Comparison of ENCODE assay signal across 11 mouse cellular contexts in the genomic region with DNA sequence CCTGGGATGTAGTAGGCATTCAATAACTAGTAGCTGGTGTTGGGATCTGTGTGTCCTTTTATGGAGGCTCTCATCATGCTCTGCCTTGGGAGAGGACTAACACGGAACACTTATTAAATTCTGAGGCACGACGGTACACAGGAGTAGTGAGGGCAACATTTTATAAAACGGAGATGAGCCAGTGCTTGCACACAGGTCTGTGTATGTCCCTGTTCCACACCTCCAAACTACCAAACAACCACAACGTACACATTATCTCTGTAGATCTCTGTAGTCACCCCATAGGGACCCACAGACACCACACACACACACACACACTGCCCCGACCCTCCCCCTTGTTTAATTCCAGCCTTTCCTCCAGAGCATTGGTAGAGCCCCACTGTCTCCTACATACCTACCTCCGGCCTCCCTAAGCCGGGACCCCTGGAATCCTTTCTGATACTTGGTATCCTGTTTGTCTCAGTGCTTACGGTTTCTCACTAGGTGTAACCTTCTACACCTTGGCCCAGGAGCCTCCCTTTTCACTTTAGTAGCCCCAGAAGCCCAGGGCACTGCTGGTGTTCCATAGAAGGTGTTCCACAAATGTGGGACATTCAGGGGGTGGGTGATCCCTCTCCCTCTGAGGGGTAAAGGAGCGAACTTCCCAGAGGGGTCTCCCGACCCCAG. TPM values are rescaled to one million over a fixed set of nuclear protein-coding genes. Genes with fewer than 3 reads are reported as not detected.
DNase-seq lines count a peak whose midpoint lies in the region; ATAC-seq and TF ChIP-seq lines count a peak whose summit lies in the region.
"Had no signal": no experiment of that assay in that cellular context is flagged by ENCODE, and none has a peak within 500 bp of the region (broad histone marks: within the 10 kb centered on the region; RNA-seq: fewer than 3 reads in every experiment).

No protein-coding gene starts in this region.

- no peak for TF ChIP-seq CTCF in intestine, postnatal 0 days (IDR thresholded peaks at IDR 0.05; ENCODE audit: low read depth)
- no peak for TF ChIP-seq CTCF in cortical plate, adult 2 months (IDR thresholded peaks at IDR 0.05; ENCODE audit: extremely low read depth, insufficient read depth, low read length)
- no peak for TF ChIP-seq CTCF in hindbrain, postnatal 0 days (IDR thresholded peaks at IDR 0.05; ENCODE audit: low read depth)
- TF ChIP-seq CTCF in lung, postnatal 0 days (IDR thresholded peaks at IDR 0.05): no peak

- DNase-seq in hindbrain, postnatal 0 days (ENCODE audit: low spot score): no peak
- DNase-seq in spleen, adult 12 weeks (ENCODE audit: low spot score): no peak
- DNase-seq in lung, postnatal 0 days (ENCODE audit: low spot score): no peak
- DNase-seq in thymus, postnatal 25 days: no peak
- DNase-seq: adrenal gland, postnatal 36 days; thymus, adult 2 months had no signal

- no peak overlapping the region for H3K27ac ChIP-seq in intestine, embryonic 15.5 days
- no peak overlapping the region for H3K27ac ChIP-seq in intestine, postnatal 0 days (ENCODE audit: low read depth, low read length)
- H3K27ac ChIP-seq in cortical plate, adult 2 months (ENCODE audit: insufficient read depth, low read length): no peak overlapping the region
- peak overlapping the region; percentile 96; the same call in 1 of the 2 replicates for H3K27ac ChIP-seq in hindbrain, postnatal 0 days
- peak overlapping the region; percentile 10; the same call in 1 of the 2 replicates for H3K27ac ChIP-seq in neural tube, embryonic 14.5 days (ENCODE audit: low read depth, low read length)
- no peak overlapping the region for H3K27ac ChIP-seq in lung, postnatal 0 days (ENCODE audit: low read length)

- no peak for TF ChIP-seq EP300 in lung, postnatal 0 days (IDR thresholded peaks at IDR 0.05)

- ATAC-seq in intestine, embryonic 15.5 days: no peak
- ATAC-seq in intestine, postnatal 0 days: no peak
- 0 out of 2 replicates have a peak, but pooled peaks have one; percentile 5 for ATAC-seq in hindbrain, postnatal 0 days
- no peak for ATAC-seq in neural tube, embryonic 14.5 days (ENCODE audit: low read depth)
- no peak for ATAC-seq in lung, postnatal 0 days

- 49% methylated on average over 11 of the region's 11 CpGs for WGBS in intestine, embryonic 15.5 days
- 53% methylated on average over 11 of the region's 11 CpGs for WGBS in intestine, postnatal 0 days
- 55% methylated on average over 11 of the region's 11 CpGs for WGBS in hindbrain, postnatal 0 days
- 60% methylated on average over 11 of the region's 11 CpGs for WGBS in neural tube, embryonic 14.5 days
- 51% methylated on average over 11 of the region's 11 CpGs for WGBS in lung, postnatal 0 days

- peak overlapping the region; percentile 97 for H3K4me2 ChIP-seq in intestine, embryonic 15.5 days (replicated peaks)
- H3K4me2 ChIP-seq in intestine, postnatal 0 days (replicated peaks; ENCODE audit: low read depth): no peak overlapping the region
- H3K4me2 ChIP-seq in hindbrain, postnatal 0 days (ENCODE audit: low read depth, low read length): peak overlapping the region; percentile 77
- peak overlapping the region; percentile 47 for H3K4me2 ChIP-seq in neural tube, embryonic 14.5 days (ENCODE audit: low read depth, low read length)
- no peak overlapping the region for H3K4me2 ChIP-seq in lung, postnatal 0 days (replicated peaks; ENCODE audit: low read depth, low read length)

- H3K9me3 ChIP-seq in intestine, embryonic 15.5 days: no peaks in the 10 kb centered on the region
- H3K9me3 ChIP-seq in intestine, postnatal 0 days (ENCODE audit: control insufficient read depth): no peaks in the 10 kb centered on the region
- no peaks in the 10 kb centered on the region for H3K9me3 ChIP-seq in hindbrain, postnatal 0 days (ENCODE audit: low read length)
- no peaks in the 10 kb centered on the region for H3K9me3 ChIP-seq in neural tube, embryonic 14.5 days (ENCODE audit: control insufficient read depth, low read length)
- no peaks in the 10 kb centered on the region for H3K9me3 ChIP-seq in lung, postnatal 0 days (ENCODE audit: low read length)

- peaks cover 5% of the 10 kb centered on the region for H3K4me1 ChIP-seq in intestine, embryonic 15.5 days (replicated peaks)
- no peaks in the 10 kb centered on the region for H3K4me1 ChIP-seq in intestine, postnatal 0 days (replicated peaks; ENCODE audit: control insufficient read depth, insufficient read depth, low read length)
- peaks cover 2% of the 10 kb centered on the region; the same call in 1 of the 2 replicates for H3K4me1 ChIP-seq in cortical plate, adult 2 months (ENCODE audit: control insufficient read depth, insufficient read depth, low read length)
- H3K4me1 ChIP-seq in hindbrain, postnatal 0 days (ENCODE audit: insufficient read depth, low read length): peaks cover 5% of the 10 kb centered on the region; the same call in 1 of the 2 replicates
- H3K4me1 ChIP-seq in neural tube, embryonic 14.5 days (ENCODE audit: control insufficient read depth, insufficient read depth, low read length): peaks cover 25% of the 10 kb centered on the region
- no peaks in the 10 kb centered on the region for H3K4me1 ChIP-seq in lung, postnatal 0 days (ENCODE audit: insufficient read depth, low read depth, low read length)

- no peak for TF ChIP-seq POLR2A in cortical plate, adult 2 months (IDR thresholded peaks at IDR 0.05; ENCODE audit: extremely low read depth, insufficient read depth, low read length)

- no peaks in the 10 kb centered on the region for H3K36me3 ChIP-seq in intestine, embryonic 15.5 days
- no peaks in the 10 kb centered on the region for H3K36me3 ChIP-seq in intestine, postnatal 0 days (ENCODE audit: control insufficient read depth, insufficient read depth)
- no peaks in the 10 kb centered on the region for H3K36me3 ChIP-seq in hindbrain, postnatal 0 days (ENCODE audit: insufficient read depth, low read length)
- H3K36me3 ChIP-seq in neural tube, embryonic 14.5 days (ENCODE audit: control insufficient read depth, insufficient read depth, low read length): no peaks in the 10 kb centered on the region
- no peaks in the 10 kb centered on the region for H3K36me3 ChIP-seq in lung, postnatal 0 days (ENCODE audit: insufficient read depth, low read length)

- H3K27me3 ChIP-seq in intestine, embryonic 15.5 days (replicated peaks): peaks cover 27% of the 10 kb centered on the region
- peaks cover 36% of the 10 kb centered on the region for H3K27me3 ChIP-seq in intestine, postnatal 0 days (replicated peaks; ENCODE audit: control insufficient read depth, insufficient read depth, low read length)
- no peaks in the 10 kb centered on the region for H3K27me3 ChIP-seq in hindbrain, postnatal 0 days (ENCODE audit: insufficient read depth, low read length)
- H3K27me3 ChIP-seq in neural tube, embryonic 14.5 days (ENCODE audit: control insufficient read depth, insufficient read depth, low read length): no peaks in the 10 kb centered on the region; the same call in 1 of the 2 replicates
- H3K27me3 ChIP-seq in lung, postnatal 0 days (replicated peaks; ENCODE audit: insufficient read depth, low read length): peaks cover 27% of the 10 kb centered on the region

- H3K9ac ChIP-seq in intestine, embryonic 15.5 days: no peak overlapping the region
- H3K9ac ChIP-seq in intestine, postnatal 0 days (ENCODE audit: low read depth, low read length): no peak overlapping the region
- peak overlapping the region; percentile 96 for H3K9ac ChIP-seq in hindbrain, postnatal 0 days (replicated peaks; ENCODE audit: low read length)
- H3K9ac ChIP-seq in neural tube, embryonic 14.5 days (replicated peaks; ENCODE audit: low read depth, low read length): peak overlapping the region; percentile 96
- no peak overlapping the region for H3K9ac ChIP-seq in lung, postnatal 0 days (replicated peaks; ENCODE audit: low read depth)

- peak overlapping the region; percentile 55 for H3K4me3 ChIP-seq in intestine, embryonic 15.5 days (replicated peaks)
- H3K4me3 ChIP-seq in intestine, postnatal 0 days (ENCODE audit: low read depth, low read length): no peak overlapping the region; the same call in 1 of the 2 replicates
- H3K4me3 ChIP-seq in cortical plate, adult 2 months (ENCODE audit: insufficient read depth, low read length): 0 out of 2 replicates have a peak overlapping the region, but pooled peaks have one; percentile 12
- peak overlapping the region; percentile 76 for H3K4me3 ChIP-seq in hindbrain, postnatal 0 days (ENCODE audit: low read length)
- peak overlapping the region; percentile 71 for H3K4me3 ChIP-seq in neural tube, embryonic 14.5 days (ENCODE audit: low read depth, low read length)
- no peak overlapping the region for H3K4me3 ChIP-seq in lung, postnatal 0 days (ENCODE audit: low read depth, low read length)

RNA-seq across cellular contexts. Expression of a gene that starts 0.7 kb away (rescaled TPM):
- polyA plus RNA-seq in intestine, embryonic 15.5 days (2015; fragmentation: Nextera tagmentation; extraction: Ambion mirVana): 0.24 and 0.37 TPM in 2 replicates
- 0.17 and 0.22 TPM in 2 replicates for polyA plus RNA-seq in intestine, postnatal 0 days (2015; fragmentation: Nextera tagmentation; extraction: Ambion mirVana)
- 33.8 and 34.2 TPM in 2 replicates for polyA plus RNA-seq in cortical plate, adult 2 months (2012; rRNA removed)
- 161 and 179 TPM in 2 replicates for total RNA-seq in hindbrain, postnatal 0 days (2014; rRNA removed)
- polyA plus RNA-seq in hindbrain, postnatal 0 days (2015; fragmentation: Nextera tagmentation; extraction: Ambion mirVana): 12.2 and 12.4 TPM in 2 replicates
- polyA plus RNA-seq in neural tube, embryonic 14.5 days (2014; fragmentation: Nextera tagmentation; extraction: Ambion mirVana): 18.5 and 20.0 TPM in 2 replicates
- polyA plus RNA-seq in lung, postnatal 0 days (2015; fragmentation: Nextera tagmentation; extraction: Ambion mirVana): 0.05 and 0.11 TPM in 2 replicates

RNA-seq across cellular contexts. Expression of a gene that starts 23.5 kb away (rescaled TPM):
- 20.2 and 20.4 TPM in 2 replicates for polyA plus RNA-seq in intestine, embryonic 15.5 days (2015; fragmentation: Nextera tagmentation; extraction: Ambion mirVana)
- 8.0 and 8.3 TPM in 2 replicates for polyA plus RNA-seq in intestine, postnatal 0 days (2015; fragmentation: Nextera tagmentation; extraction: Ambion mirVana)
- polyA plus RNA-seq in cortical plate, adult 2 months (2012; rRNA removed): 0.95 and 1.1 TPM in 2 replicates
- 1.1 and 1.4 TPM in 2 replicates for total RNA-seq in hindbrain, postnatal 0 days (2014; rRNA removed)
- polyA plus RNA-seq in hindbrain, postnatal 0 days (2015; fragmentation: Nextera tagmentation; extraction: Ambion mirVana): 1.6 and 2.6 TPM in 2 replicates
- polyA plus RNA-seq in neural tube, embryonic 14.5 days (2014; fragmentation: Nextera tagmentation; extraction: Ambion mirVana): 1.2 and 3.9 TPM in 2 replicates
- polyA plus RNA-seq in lung, postnatal 0 days (2015; fragmentation: Nextera tagmentation; extraction: Ambion mirVana): 9.1 and 9.7 TPM in 2 replicates

RNA-seq across cellular contexts. Expression of a gene that starts 38.7 kb away (rescaled TPM):
- polyA plus RNA-seq in intestine, embryonic 15.5 days (2015; fragmentation: Nextera tagmentation; extraction: Ambion mirVana): not detected in 2 replicates
- polyA plus RNA-seq in intestine, postnatal 0 days (2015; fragmentation: Nextera tagmentation; extraction: Ambion mirVana): not detected in 2 replicates
- polyA plus RNA-seq in cortical plate, adult 2 months (2012; rRNA removed): not detected in 2 replicates
- not detected in 2 replicates for total RNA-seq in hindbrain, postnatal 0 days (2014; rRNA removed)
- not detected in 2 replicates for polyA plus RNA-seq in hindbrain, postnatal 0 days (2015; fragmentation: Nextera tagmentation; extraction: Ambion mirVana)
- not detected in 2 replicates for polyA plus RNA-seq in neural tube, embryonic 14.5 days (2014; fragmentation: Nextera tagmentation; extraction: Ambion mirVana)
- not detected in 2 replicates for polyA plus RNA-seq in lung, postnatal 0 days (2015; fragmentation: Nextera tagmentation; extraction: Ambion mirVana)
- total RNA-seq: adrenal gland, postnatal 36 days; left cerebral cortex, postnatal 10 days had no signal
- polyA plus RNA-seq: thymus, adult 2 months had no signal

RNA-seq across cellular contexts. Expression of a gene that starts 44.8 kb away (rescaled TPM):
- 22.0 and 24.1 TPM in 2 replicates for polyA plus RNA-seq in intestine, embryonic 15.5 days (2015; fragmentation: Nextera tagmentation; extraction: Ambion mirVana)
- 40.0 and 42.3 TPM in 2 replicates for polyA plus RNA-seq in intestine, postnatal 0 days (2015; fragmentation: Nextera tagmentation; extraction: Ambion mirVana)
- polyA plus RNA-seq in cortical plate, adult 2 months (2012; rRNA removed): 90.6 and 93.4 TPM in 2 replicates
- 31.9 and 35.4 TPM in 2 replicates for total RNA-seq in hindbrain, postnatal 0 days (2014; rRNA removed)
- 52.2 and 53.4 TPM in 2 replicates for polyA plus RNA-seq in hindbrain, postnatal 0 days (2015; fragmentation: Nextera tagmentation; extraction: Ambion mirVana)
- 25.1 and 33.5 TPM in 2 replicates for polyA plus RNA-seq in neural tube, embryonic 14.5 days (2014; fragmentation: Nextera tagmentation; extraction: Ambion mirVana)
- 31.4 and 32.9 TPM in 2 replicates for polyA plus RNA-seq in lung, postnatal 0 days (2015; fragmentation: Nextera tagmentation; extraction: Ambion mirVana)

RNA-seq across cellular contexts. Expression of a gene that starts 45.1 kb away (rescaled TPM):
- 60.5 and 92.0 TPM in 2 replicates for polyA plus RNA-seq in intestine, embryonic 15.5 days (2015; fragmentation: Nextera tagmentation; extraction: Ambion mirVana)
- polyA plus RNA-seq in intestine, postnatal 0 days (2015; fragmentation: Nextera tagmentation; extraction: Ambion mirVana): 60.0 and 61.6 TPM in 2 replicates
- 39.5 and 39.7 TPM in 2 replicates for polyA plus RNA-seq in cortical plate, adult 2 months (2012; rRNA removed)
- 32.0 and 40.7 TPM in 2 replicates for total RNA-seq in hindbrain, postnatal 0 days (2014; rRNA removed)
- 27.9 and 35.2 TPM in 2 replicates for polyA plus RNA-seq in hindbrain, postnatal 0 days (2015; fragmentation: Nextera tagmentation; extraction: Ambion mirVana)
- 38.2 and 42.3 TPM in 2 replicates for polyA plus RNA-seq in neural tube, embryonic 14.5 days (2014; fragmentation: Nextera tagmentation; extraction: Ambion mirVana)
- 46.6 and 47.3 TPM in 2 replicates for polyA plus RNA-seq in lung, postnatal 0 days (2015; fragmentation: Nextera tagmentation; extraction: Ambion mirVana)

Comparison
In these comparisons a context has a peak if more than half of its experiments do, and no peak if none do; other contexts are left out.
1. H3K4me2 ChIP-seq: peak in intestine, embryonic 15.5 days (single experiment), hindbrain, postnatal 0 days (single experiment) and neural tube, embryonic 14.5 days (single experiment); none in intestine, postnatal 0 days (single experiment) and lung, postnatal 0 days (single experiment).
2. H3K4me3 ChIP-seq: peak in intestine, embryonic 15.5 days (single experiment), cortical plate, adult 2 months (single experiment), hindbrain, postnatal 0 days (single experiment) and neural tube, embryonic 14.5 days (single experiment); none in intestine, postnatal 0 days (single experiment) and lung, postnatal 0 days (single experiment).
3. H3K27ac ChIP-seq: peak in hindbrain, postnatal 0 days (single experiment) and neural tube, embryonic 14.5 days (single experiment); none in intestine, embryonic 15.5 days (single experiment), intestine, postnatal 0 days (single experiment), cortical plate, adult 2 months (single experiment) and lung, postnatal 0 days (single experiment).
4. H3K9ac ChIP-seq: peak in hindbrain, postnatal 0 days (single experiment) and neural tube, embryonic 14.5 days (single experiment); none in intestine, embryonic 15.5 days (single experiment), intestine, postnatal 0 days (single experiment) and lung, postnatal 0 days (single experiment).